Mouse (Mus musculus) thymus, postnatal 10 days (tissue): ENCODE data around the gene Acadm.

Experiments
- DNase-seq, 2 experiments: peaks; one replicate each; pipeline ENCODE4 v3.0.0; 2021; ENCODE audit warnings: low spot score in 2 of 2

The Acadm gene

GRCm38 (mm10) chr3:153941613-153942012, 2.8 kb downstream of the Acadm start:
- no peak for DNase-seq

DNA sequence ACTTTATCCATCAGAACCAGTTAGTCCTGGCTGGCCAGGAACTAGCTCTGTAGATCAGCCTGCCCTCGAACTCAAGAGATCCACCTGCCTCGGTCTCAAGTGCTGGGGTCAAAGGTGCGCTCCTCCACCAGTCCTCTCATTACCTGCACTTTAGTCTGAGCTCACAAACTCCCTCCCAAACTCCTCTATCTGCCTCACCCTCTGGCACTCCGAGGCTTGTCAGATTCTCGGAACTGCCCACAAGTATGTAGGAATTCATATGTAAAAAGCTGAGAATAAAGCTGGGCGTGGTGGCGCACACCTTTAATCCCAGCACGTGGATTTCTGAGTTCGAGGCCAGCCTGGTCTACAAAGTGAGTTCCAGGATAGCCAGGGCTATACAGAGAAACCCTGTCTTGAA, 3.9 kb downstream of the Acadm start:
- DNase-seq: no peak

GRCm38 (mm10) chr3:153940021-153940420, 4.4 kb downstream of the Acadm start:
- no peak for DNase-seq

- DNase-seq: no peak
These were observed 7.2 kb downstream of the Acadm start for GRCm38 (mm10) chr3:153937116-153937810.

- no peak for DNase-seq
These were observed 8.6 kb downstream of the Acadm start for GRCm38 (mm10) chr3:153935878-153936277.

- DNase-seq: no peak
These were observed 12.0 kb downstream of the Acadm start for GRCm38 (mm10) chr3:153932461-153932860.

DNA sequence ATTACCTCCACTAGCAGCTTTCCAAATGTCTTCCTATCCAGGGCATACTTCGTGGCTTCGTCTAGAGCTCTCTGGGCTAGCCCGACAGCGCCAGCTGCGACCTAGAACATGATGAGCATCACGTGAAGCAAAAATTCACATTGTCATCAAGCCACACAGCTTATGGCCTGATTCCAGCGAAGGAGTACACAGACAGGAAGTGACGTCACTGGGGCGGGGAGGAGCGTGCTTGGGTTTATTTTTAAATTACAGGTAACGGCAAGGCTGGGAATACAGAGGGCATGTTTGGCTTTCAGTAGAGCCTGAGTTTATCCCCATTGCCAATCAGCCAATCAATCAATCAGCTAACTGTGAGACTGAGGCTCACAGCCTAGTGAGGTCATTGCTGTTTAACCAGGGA, 14.9 kb downstream of the Acadm start:
- no peak for DNase-seq

DNA sequence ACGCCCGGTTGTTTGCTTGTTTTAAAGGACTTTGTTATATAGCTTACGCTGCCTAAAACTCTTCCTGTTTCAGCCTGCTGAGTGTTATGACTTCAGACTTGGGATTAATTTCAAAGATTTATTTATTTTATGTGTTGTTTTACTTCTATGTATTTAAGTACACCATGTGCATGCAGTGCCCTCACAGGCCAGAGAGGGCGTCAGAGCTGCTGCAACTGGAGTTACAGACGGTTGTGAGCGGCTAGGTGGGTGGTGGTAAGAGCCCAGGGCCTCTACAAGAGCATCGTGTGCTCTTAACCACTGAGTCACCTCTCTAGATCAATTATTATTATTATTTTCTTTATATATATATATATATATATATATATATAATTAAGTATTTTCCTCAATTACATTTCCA, 18.1 kb downstream of the Acadm start:
- DNase-seq: no peak

- no peak for DNase-seq
These were observed 23.1 kb downstream of the Acadm start for GRCm38 (mm10) chr3:153921147-153921910.

DNA sequence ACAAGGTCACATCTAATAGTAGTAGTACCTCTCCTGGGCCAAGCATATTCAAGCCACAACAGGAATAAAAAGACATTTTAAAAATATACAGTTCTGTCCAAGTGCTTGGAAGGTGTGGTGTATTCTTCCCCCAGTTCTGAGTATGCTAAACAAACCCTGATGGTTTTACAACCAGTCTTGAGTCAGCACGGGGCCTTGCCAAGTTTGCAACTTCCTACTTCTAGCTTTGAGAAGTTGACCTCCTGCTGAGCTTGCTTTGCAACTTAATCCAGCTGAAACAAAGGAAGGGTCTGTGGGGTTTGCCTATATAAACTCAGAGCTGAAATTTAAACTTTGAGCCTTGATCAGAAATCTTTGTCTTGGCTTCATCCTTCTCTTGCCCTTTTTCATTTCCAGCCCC, 27.2 kb downstream of the Acadm start:
- DNase-seq: no peak

DNA sequence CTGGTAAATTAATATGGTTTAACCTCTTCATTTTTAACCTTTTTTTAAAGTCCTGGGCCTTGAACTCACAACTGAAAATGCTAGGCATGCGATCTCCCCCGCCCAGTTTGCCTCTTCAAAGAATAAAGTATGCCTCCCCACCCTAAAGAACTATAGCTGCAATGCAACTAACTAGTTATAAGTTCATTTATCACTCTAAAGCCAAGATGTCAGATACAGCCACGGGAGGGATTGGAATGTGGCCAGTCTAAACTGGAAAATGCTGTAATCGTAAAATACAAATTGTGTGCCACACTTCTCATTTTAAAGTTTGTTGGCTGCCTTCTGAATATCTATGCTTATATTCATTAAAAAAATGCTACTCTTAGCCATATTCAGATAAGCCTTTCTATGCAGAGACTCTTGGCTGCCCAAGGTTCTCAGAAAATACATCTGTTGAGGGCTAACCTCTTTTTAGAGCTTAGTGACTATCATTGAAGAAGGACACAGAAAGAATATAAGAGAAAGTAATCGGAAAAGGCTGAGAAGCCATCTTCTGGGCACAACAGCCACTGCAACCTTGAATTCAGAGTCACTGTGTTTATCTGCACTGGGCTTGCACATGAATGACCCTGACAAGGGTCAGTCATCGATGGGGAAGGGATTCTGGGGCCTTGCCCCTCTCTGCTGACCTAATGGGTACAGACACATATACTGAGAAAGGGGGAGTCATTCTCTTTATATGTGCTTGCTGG, 30.8 kb downstream of the Acadm start:
- DNase-seq: no peak

DNA sequence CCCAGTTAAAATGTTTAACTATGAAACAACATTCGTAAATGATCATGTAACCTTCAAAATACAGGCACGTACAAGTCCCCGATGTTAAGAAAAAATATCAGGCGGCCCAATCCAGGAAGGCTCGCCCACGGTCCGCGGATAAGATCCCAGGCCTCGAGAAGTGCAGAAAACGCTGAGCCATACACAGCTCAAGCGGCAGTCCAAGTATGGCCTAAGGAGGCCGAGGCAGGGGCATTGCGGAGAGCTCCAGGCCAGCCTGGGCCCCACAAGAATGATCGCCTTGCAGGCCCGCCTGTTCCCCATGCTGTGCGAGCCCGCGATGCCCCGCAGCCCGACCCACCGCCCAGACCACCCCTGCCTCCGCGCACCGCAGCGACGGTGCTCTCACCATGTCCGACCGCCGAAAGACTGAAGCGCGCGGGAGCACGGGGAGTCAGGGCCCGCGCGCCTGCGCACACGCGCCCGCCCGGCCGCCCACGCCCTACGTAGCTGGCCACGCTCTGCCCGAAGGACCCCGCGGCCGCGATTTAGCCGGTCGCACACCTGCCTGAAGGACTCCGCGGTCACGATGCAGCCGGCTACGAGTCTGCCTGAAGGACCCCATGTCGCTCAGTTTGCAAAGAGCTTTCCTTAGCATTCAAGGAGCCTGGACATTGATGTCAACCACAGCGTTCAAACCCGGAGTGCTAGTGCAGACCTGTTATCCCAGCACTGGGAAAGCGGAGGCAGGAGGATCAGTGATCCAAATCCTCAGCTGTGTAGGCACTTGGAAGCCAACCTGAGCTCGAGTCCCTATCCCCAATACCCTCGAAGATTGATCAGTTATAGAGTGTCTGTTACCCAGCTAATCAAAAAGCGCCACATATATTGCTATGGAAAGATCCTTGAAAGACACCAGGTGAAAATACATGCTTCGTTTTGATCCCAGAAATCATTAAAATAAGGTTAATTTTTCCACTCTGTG, 31.6 kb downstream of the Acadm start, which contains the start of gene Rabggtb:
Gene Rabggtb (minus strand): TSS at position 464 of the 964 bp plus-strand sequence.
- DNase-seq: peak; percentile 91 to 93

DNA sequence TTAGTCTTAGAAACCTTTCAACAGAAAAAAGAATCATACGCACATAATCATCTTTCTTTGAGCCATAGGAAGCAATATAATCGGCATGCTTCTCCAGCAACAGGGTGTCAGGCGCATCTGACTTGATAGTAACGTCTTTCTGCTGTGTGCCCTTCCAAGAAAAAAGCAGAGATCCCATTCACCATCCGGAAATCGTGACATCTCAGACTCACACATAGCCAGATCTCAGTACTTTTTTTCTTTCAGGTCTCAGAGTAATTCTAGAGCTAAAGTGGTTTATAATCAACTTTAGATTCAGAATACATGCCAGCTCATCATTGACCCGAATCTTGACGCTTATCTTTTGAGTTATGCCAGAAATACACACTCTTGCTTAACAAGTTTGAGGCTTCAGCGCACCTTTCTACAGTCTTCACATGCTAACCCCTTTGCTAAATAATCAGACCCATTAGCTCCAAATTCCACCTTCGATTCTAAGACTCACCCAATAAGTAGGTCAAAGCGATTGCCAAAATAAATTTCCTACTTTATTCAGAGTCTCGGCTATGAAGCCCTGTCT, 32.5 kb downstream of the Acadm start:
- DNase-seq: no peak

DNA sequence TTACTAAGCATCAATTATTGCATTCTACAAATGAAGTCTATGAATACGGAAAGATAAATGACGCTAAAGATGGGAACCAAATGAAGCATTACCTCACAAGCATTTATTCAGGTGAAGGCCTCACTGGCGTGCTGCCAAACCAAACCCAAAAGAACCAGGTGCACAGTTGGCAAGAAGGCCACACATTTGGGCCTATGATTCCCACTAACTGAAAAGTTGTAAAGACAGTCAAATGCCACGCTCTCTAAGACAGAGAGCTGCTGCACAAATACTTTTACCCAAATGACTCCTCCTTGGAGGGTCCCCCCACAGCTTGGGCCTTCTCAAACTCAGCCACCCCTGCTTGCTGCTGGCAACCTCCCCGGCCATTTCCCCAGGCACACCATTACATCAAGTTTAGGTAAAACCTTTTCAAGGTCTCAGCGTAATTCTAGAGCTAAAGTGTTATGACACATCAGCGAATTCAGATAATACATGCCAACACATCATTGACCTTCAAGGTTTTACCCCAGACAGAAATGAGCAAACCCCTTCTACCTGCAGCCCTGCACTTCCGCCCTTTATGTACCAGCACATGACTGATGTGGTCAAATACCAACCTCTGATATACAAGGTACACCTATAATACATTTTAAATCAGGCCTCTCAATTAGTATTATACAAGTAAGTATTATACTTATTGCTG, 33.1 kb downstream of the Acadm start:
- DNase-seq: no peak

- no peak for DNase-seq
These were observed 33.9 kb downstream of the Acadm start for GRCm38 (mm10) chr3:153910489-153910888.

- DNase-seq: no peak
These were observed 35.5 kb downstream of the Acadm start for GRCm38 (mm10) chr3:153908919-153909318.

DNA sequence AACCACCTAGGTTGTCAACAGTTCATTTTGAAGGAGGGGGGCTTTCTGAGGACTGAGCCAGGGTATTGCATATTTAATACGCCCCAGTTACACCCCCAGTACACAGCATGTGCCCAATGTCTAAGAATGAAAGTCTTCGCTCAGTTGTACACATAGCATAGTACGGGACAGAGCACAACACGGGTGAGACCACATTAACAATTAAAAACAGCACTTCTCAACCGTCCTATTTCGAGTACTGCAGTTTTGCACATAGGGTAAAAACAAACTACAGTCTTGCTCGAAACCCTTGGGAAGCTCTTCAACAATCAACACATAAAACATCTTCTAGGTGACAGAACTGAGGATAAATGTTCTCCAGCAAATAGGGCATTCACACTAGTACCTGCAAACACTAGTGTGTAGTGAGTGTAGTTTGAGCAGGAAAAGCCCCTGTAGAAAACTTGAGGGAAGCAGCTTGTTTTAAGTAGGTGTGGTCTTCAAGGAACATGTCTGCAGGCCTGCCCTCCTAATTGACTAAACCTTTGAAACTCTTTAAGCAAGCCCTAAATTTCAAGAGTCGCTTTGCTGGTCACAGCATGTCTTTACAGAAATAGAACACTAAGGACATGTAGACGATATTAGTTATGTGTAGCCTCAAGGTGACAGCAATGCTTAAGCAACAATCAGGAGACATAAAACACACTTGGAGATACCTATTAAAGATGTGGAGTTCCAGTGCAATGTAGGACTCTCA, 38.1 kb downstream of the Acadm start, which contains the start of gene Msh4:
Gene Msh4 (minus strand): TSS at position 3 of the 736 bp plus-strand sequence.
- no peak for DNase-seq

- DNase-seq: peak in 1 of 2 experiments; percentile 7
These were observed 38.9 kb downstream of the Acadm start for GRCm38 (mm10) chr3:153905251-153906135.

DNA sequence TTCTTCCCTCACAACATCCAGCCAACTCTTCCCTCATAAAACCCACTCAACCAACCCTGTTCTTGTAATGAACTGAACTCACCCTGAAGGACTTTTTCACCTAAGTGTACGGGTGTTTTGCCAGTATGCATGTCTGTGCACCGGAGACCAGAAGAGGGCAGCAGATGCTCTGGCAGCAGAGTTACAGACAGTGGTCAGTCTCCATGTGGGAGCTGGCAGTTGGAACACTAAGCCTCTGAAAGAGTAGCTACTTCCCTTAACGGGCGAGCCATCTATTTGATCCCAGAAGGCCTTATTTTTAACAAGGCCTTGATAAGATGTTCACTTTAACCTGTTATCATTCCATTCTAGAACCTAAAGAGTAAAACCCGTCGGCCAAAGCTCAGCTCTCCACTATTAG, 39.8 kb downstream of the Acadm start:
- DNase-seq: peak in 1 of 2 experiments; percentile 33
